Mouse (Mus musculus) MEL (cell line): ENCODE data around the gene Tspan11. TPM values are rescaled to one million over a fixed set of nuclear protein-coding genes. Genes with fewer than 3 reads are reported as not detected.

Source experiments
- DNase-seq: peaks from one replicate; pipeline ENCODE4 v3.0.0; 2011; ENCODE audit warnings: low read depth, low spot score
- H3K27ac ChIP-seq: 2 replicates; pipeline ENCODE4 v1.5.1; 2012; ENCODE audit warnings: low read depth, mild to moderate bottlenecking, control low read depth, low read length, moderate library complexity; ENCODE audit not compliant: control insufficient read depth
- H3K27me3 ChIP-seq, 2 experiments: fragments of 150-350 bp in 1 of 2; sonication (generic) in 1 of 2; 2 replicates each; pipeline ENCODE4 v1.6.1; 2012; ENCODE audit warnings: low read length in 2 of 2, mild to moderate bottlenecking in 2 of 2, improper control_type of control experiment in 1 of 2, moderate library complexity in 1 of 2; ENCODE audit not compliant: insufficient read depth in 2 of 2, control insufficient read depth in 1 of 2
- H3K36me3 ChIP-seq, 2 experiments: 2 replicates each; pipeline ENCODE4 v1.6.1; 2012 to 2014; ENCODE audit warnings: low read length in 2 of 2, improper control_type of control experiment in 1 of 2, inconsistent platforms in 1 of 2, mild to moderate bottlenecking in 1 of 2; ENCODE audit not compliant: insufficient read depth in 2 of 2, control insufficient read depth in 1 of 2
- H3K4me1 ChIP-seq, 2 experiments: fragments of 150-350 bp in 1 of 2; sonication (generic) in 1 of 2; 2 replicates each; pipeline ENCODE4 v1.6.1; 2012; ENCODE audit warnings: low read length in 2 of 2, improper control_type of control experiment in 1 of 2, mild to moderate bottlenecking in 1 of 2; ENCODE audit not compliant: insufficient read depth in 2 of 2, control insufficient read depth in 1 of 2
- H3K4me3 ChIP-seq, 2 experiments: fragments of 150-350 bp in 1 of 2; sonication (generic) in 1 of 2; 2 replicates each; pipeline ENCODE4 v1.5.1; 2012; ENCODE audit warnings: low read depth in 2 of 2, low read length in 2 of 2, mild to moderate bottlenecking in 2 of 2, moderate library complexity in 2 of 2, control low read depth in 1 of 2, improper control_type of control experiment in 1 of 2; ENCODE audit not compliant: control insufficient read depth in 1 of 2, insufficient read depth in 1 of 2
- H3K79me2 ChIP-seq: 2 replicates; pipeline ENCODE4 v1.6.1; 2012; ENCODE audit warnings: mild to moderate bottlenecking, low read length, moderate library complexity; ENCODE audit not compliant: control insufficient read depth, poor library complexity, insufficient read depth
- H3K9ac ChIP-seq: 2 replicates; pipeline ENCODE4 v1.6.1; 2012; ENCODE audit warnings: low read depth, mild to moderate bottlenecking, control low read depth, low read length, moderate library complexity; ENCODE audit not compliant: control insufficient read depth, poor library complexity, severe bottlenecking
- H3K9me3 ChIP-seq: fragments of 150-350 bp; sonication (generic); replicated peaks from 2 replicates; pipeline ENCODE4 v1.6.1; 2012; ENCODE audit warnings: mild to moderate bottlenecking, low read length, improper control_type of control experiment, moderate library complexity; ENCODE audit not compliant: insufficient read depth
- CHD1 ChIP-seq: IDR thresholded peaks from 2 replicates; pipeline ENCODE4 v1.6.1; 2012; ENCODE audit warnings: low read depth, mild to moderate bottlenecking, inconsistent platforms, low read length, improper control_type of control experiment
- CHD2 ChIP-seq: IDR thresholded peaks from 2 replicates; pipeline ENCODE4 v1.6.1; 2011; ENCODE audit warnings: low read length, improper control_type of control experiment
- EP300 ChIP-seq, 2 experiments: IDR thresholded peaks; 2 replicates each; pipeline ENCODE4 v1.6.1; 2011; ENCODE audit warnings: improper control_type of control experiment in 2 of 2, low read length in 2 of 2, low read depth in 1 of 2, mild to moderate bottlenecking in 1 of 2
- GABPA ChIP-seq: IDR thresholded peaks from 2 replicates; pipeline ENCODE4 v1.6.1; 2012; ENCODE audit warnings: low read depth, mild to moderate bottlenecking, inconsistent platforms, low read length, improper control_type of control experiment, moderate library complexity
- GATA1 ChIP-seq: IDR thresholded peaks from 2 replicates; pipeline ENCODE4 v1.6.1; 2011; ENCODE audit warnings: low read depth, low read length, improper control_type of control experiment
- JUND ChIP-seq: IDR thresholded peaks from 2 replicates; pipeline ENCODE4 v1.6.1; 2011; ENCODE audit warnings: low read depth, mild to moderate bottlenecking, improper control_type of control experiment, low read length
- MAFK ChIP-seq: IDR thresholded peaks from 2 replicates; pipeline ENCODE4 v1.6.1; 2011; ENCODE audit warnings: low read depth, mild to moderate bottlenecking, low read length, improper control_type of control experiment, borderline replicate concordance
- MXI1 ChIP-seq: IDR thresholded peaks from 2 replicates; pipeline ENCODE4 v1.6.1; 2011; ENCODE audit warnings: mild to moderate bottlenecking, low read depth, low read length, improper control_type of control experiment
- NELFE ChIP-seq: IDR thresholded peaks from 2 replicates; pipeline ENCODE4 v1.6.1; 2011; ENCODE audit warnings: low read depth, low read length, improper control_type of control experiment
- POLR2AphosphoS2 ChIP-seq: IDR thresholded peaks from 2 replicates; pipeline ENCODE4 v1.6.1; 2011; ENCODE audit warnings: low read length, improper control_type of control experiment
- SMC3 ChIP-seq: IDR thresholded peaks from 2 replicates; pipeline ENCODE4 v1.6.1; 2011; ENCODE audit warnings: low read depth, low read length, improper control_type of control experiment
- TBP ChIP-seq: IDR thresholded peaks from 2 replicates; pipeline ENCODE4 v1.8.0; 2011; ENCODE audit warnings: low read depth, low read length, improper control_type of control experiment
- UBTF ChIP-seq: IDR thresholded peaks from 2 replicates; pipeline ENCODE4 v1.6.1; 2012; ENCODE audit warnings: low read depth, mild to moderate bottlenecking, inconsistent platforms, low read length, improper control_type of control experiment, moderate library complexity, borderline replicate concordance; ENCODE audit not compliant: insufficient read depth
- USF1 ChIP-seq: IDR thresholded peaks from 2 replicates; pipeline ENCODE4 v1.6.1; 2014; ENCODE audit warnings: low read depth, mild to moderate bottlenecking, inconsistent platforms, low read length, improper control_type of control experiment, moderate library complexity
- ZC3H11A ChIP-seq: IDR thresholded peaks from 2 replicates; pipeline ENCODE4 v1.6.1; 2012; ENCODE audit warnings: low read depth, mild to moderate bottlenecking, inconsistent platforms, low read length, improper control_type of control experiment
- ZKSCAN1 ChIP-seq: IDR thresholded peaks from 2 replicates; pipeline ENCODE4 v1.6.1; 2012; ENCODE audit warnings: low read depth, mild to moderate bottlenecking, inconsistent platforms, low read length, improper control_type of control experiment, moderate library complexity
- ZMIZ1 ChIP-seq: IDR thresholded peaks from 2 replicates; pipeline ENCODE4 v1.6.1; 2012; ENCODE audit warnings: low read depth, mild to moderate bottlenecking, inconsistent platforms, low read length, improper control_type of control experiment, moderate library complexity
- polyA plus RNA-seq, 2 experiments: library from polyadenylated mRNA; stranded (reverse) in 1 of 2; unstranded in 1 of 2; fragments of >175 nt in 1 of 2; fragments of >200 nt in 1 of 2; gene quantifications; 2 replicates each; pipeline versions ENCODE4 v1.2.1 to v1.2.4; 2012; ENCODE audit warnings: low replicate concordance in 2 of 2, low read depth in 1 of 2; ENCODE audit not compliant: insufficient read length in 2 of 2, insufficient read depth in 1 of 2, missing spikeins in 1 of 2
- total RNA-seq: library from RNA; depleted of rRNA; stranded (reverse); fragments of 300-350 nt; gene quantifications from 2 replicates; pipeline ENCODE4 v1.2.3, GENCODE M21; 2012

Gene Tspan11
- total and polyA plus RNA-seq, 3 experiments = not detected

DNA sequence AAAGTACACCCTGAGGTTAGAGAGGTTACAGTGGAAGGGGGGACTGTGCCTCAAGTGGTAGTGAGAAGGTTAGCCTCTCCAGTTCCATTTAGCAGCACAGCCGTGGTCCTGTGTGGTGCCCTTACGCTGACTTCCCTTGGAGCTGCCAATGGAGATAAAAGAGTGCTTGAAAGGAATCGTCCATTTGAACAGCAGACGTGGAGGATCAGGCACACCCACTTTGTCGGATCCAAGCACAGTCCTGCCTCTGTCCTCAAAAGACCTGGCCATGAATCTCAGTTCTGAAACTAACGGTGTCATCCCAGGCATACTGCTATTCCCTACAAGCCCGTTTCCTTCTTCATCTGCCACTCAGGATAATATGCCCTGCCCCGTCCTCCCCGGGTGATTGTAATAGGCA lies 34.6 kb downstream of the Tspan11 start:
- Histone ChIP-seq H3K9me3 (no peaks in the 10 kb centered on the region), H3K79me2 (no peaks in the 10 kb centered on the region)
- no peak for TF ChIP-seq EP300 (IDR thresholded peaks at IDR 0.05; ENCODE audit: low read depth in 1 of 2, low read length in 2 of 2)
- TF ChIP-seq MAFK = no peak
- no peak for TF ChIP-seq CHD2
- no peak for TF ChIP-seq GATA1
- TF ChIP-seq USF1 = no peak
- no peak for TF ChIP-seq TBP
- no peak for TF ChIP-seq ZKSCAN1
- no peak for TF ChIP-seq GABPA
- no peak for TF ChIP-seq UBTF
- TF ChIP-seq, all 39 proteins: peak for 0

DNA sequence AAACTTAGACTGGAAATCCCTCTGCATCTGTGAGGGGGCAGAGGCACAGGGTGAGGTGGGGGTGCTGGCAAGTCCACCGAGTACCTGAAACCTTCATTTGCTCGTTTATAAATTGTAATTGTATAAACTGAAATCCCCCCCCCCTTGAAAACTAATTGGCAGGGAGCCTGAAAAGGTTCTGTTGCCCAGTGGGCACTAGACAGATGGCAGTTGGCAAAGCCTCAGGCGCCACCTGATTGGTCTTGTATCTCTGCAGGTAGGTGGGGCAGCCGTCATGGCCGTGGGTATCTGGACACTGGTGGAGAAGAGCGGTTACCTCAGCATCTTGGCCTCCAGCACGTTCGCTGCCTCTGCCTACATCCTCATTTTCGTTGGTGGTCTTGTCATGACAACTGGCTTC lies 35.9 kb downstream of the Tspan11 start:
- Histone ChIP-seq H3K79me2 (no peaks in the 10 kb centered on the region), H3K4me1 (no peaks in the 10 kb centered on the region), H3K27me3 (no peaks in the 10 kb centered on the region), H3K9ac (no peak overlapping the region), H3K9me3 (no peaks in the 10 kb centered on the region), H3K36me3 (no peaks in the 10 kb centered on the region), H3K4me3 (no peak overlapping the region), H3K27ac (no peak overlapping the region)
- DNase-seq = no peak
- TF ChIP-seq MAFK = no peak
- no peak for TF ChIP-seq ZC3H11A
- TF ChIP-seq MXI1 = no peak
- TF ChIP-seq CHD1 = no peak
- no peak for TF ChIP-seq JUND

More for the DNA sequence above, 34.6 kb downstream of the Tspan11 start:
- Histone ChIP-seq H3K27ac (no peak overlapping the region), H3K36me3 (no peaks in the 10 kb centered on the region), H3K4me1 (no peaks in the 10 kb centered on the region), H3K27me3 (no peaks in the 10 kb centered on the region), H3K4me3 (no peak overlapping the region), H3K9ac (no peak overlapping the region)
- DNase-seq = no peak

DNA sequence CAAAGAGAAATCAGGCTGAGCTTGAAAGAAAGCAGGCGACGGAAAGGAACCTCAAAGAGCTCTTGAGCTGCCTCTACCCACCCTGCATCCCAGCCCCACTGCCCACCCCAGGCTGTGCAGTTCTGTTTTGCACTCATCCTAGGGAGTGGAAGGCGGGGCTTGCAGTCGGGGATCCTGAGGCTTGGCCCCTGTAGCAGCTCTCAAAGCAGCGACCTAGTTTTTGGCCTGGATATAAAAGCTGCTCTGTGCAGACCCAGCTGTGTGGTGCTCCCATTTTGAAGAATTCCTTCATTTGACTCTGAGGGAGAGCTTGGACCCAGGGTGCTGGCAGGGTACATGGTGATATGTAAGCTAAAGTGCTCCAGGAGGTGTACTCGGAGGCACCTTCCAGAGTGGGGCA lies 37.4 kb downstream of the Tspan11 start:
- H3K79me2 ChIP-seq = no peaks in the 10 kb centered on the region
- no peaks in the 10 kb centered on the region for H3K36me3 ChIP-seq
- TF ChIP-seq ZMIZ1 (no peak), GABPA (no peak), SMC3 (no peak), POLR2AphosphoS2 (no peak), NELFE (no peak)
- no peak overlapping the region for H3K9ac ChIP-seq
- H3K27ac ChIP-seq = no peak overlapping the region
- H3K9me3 ChIP-seq = no peaks in the 10 kb centered on the region
- H3K27me3 ChIP-seq = no peaks in the 10 kb centered on the region
- DNase-seq = no peak
- no peak overlapping the region for H3K4me3 ChIP-seq
- H3K4me1 ChIP-seq = no peaks in the 10 kb centered on the region
